Mouse (Mus musculus) layer of hippocampus, postnatal 36 days (tissue): ENCODE measurements around the gene Filip1. TPM values are rescaled to one million over a fixed set of nuclear protein-coding genes. Genes with fewer than 3 reads are reported as not detected.

Experiments
- DNase-seq, 2 experiments: peaks; one replicate each; pipeline ENCODE4 v3.0.0; 2022
- total RNA-seq, 2 experiments: library from RNA; stranded (reverse); gene quantifications; 2 replicates each; pipeline ENCODE4 v1.2.3; 2021

Filip1 gene
- total RNA-seq, 2 experiments from 2014 or later, result 8.5 to 10.3 TPM

DNA sequence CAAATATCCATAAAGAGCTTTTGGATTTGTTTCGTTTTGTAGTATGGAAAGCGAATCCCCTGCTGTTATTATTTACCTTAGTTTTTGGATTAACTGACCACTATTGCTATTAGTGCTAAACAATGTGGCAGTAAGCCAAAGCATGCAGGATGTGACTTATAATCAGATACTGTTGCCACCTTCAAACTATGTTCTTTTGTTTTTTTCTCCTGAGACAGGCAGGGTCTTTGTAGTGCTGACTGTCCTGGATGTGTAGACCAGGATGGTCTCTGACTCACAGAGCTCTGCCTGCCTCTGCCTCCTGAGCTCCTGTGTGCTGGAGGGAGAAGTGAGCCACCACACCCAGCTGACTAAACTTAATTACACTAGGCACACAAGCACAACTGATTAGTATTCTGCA lies 33.4 kb downstream of the Filip1 start:
- no peak for DNase-seq

DNA sequence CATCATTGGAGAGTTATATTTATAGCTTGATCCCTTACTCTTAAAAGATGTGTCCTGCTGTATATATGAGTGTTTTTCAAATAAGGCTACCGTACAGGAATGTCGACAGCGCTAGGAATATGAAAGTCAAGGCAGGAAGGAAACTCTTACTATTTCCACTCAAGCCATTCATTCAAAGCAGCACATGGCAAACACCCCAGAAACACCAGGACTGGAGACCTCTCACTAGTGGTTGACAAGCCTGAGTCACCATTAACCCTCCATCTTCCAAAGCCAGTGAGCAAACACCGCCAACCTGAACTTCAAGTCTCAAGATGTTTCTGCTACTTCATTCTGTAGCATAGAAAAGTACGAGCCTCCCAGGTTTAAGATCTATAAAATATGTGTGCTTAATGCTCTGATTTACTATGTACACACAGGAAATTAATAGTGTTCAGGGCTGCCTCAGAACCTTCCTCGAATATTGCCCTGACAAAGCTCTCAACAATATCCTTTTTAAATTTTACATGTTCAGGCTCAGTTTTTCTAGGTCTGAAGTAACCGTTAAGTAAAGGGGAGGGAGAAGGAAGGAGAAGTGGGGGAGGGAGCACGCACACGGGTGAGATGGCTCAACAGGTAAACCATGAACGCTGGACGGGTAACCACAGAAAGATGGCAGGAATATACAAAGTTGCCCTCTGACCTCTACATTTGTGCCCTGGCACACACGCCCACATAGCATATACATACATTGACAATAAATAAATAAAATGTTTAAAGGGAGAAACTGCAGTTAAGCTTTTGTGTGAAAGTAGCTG lies 34.2 kb downstream of the Filip1 start:
- DNase-seq, result no peak

DNA sequence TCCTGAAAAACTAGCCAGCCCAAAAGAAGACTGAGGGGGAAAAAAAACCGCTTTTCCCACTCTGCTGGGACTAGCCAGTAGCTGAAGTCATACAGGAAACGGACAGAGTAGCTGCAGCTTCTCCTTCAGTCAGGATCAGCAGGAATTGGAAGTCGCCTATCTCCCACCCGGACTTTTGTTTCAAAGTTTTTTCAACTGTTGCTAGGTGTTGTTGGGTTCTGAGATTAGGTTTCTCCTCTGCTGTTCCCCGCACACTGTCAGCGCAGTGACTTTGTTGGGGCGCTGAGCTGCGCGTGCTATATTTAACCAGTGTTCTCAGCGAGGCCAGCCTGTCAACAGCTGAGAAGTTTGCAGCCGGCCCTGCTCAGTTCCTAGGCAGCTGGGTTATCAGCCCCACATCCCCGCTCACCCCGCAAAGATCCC lies 35.1 kb downstream of the Filip1 start:
- DNase-seq, result peak; percentile 36 to 43

DNA sequence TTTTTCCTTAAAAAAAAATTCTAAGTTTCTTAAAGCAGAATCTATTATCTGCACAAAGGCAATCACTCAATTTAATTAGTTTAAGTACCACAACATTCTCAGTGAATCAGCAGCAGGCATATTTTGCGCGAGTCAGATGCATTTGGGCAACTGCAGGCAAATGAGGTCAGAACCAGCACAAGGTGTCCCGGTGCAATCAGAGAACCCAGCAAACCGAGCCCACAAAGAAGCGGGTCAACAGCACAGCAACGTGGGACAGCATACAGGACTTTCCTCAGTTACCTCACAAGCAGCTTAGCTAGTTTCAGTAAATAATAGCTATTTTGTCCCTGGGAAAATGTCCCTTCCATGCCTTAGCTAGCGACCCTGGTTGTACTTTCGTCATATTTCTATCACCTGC lies 35.9 kb downstream of the Filip1 start:
- no peak for DNase-seq

GRCm38 (mm10) chr9:79975121-79975520 lies 37.5 kb downstream of the Filip1 start:
- no peak for DNase-seq

DNA sequence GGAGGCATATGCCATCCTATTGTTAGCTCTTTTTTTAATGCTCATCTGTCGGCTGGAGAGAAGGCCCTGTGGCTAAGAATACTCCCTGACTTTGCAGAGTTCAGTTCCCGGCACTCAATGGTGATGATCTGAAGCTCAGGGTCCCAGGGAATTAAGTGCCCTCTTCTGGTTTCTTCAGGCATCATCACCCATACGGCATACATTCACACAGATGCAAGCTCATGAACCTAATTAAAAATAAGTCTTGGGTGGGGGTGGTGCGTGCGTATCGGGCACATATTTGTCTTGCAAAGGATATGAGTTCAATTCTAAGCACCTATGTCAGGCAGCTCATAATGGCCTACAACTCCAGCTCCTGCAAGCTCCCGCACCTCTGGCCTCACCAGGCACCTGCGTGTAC lies 39.1 kb downstream of the Filip1 start:
- DNase-seq, result no peak

GRCm38 (mm10) chr9:79972705-79973104 lies 39.9 kb downstream of the Filip1 start:
- DNase-seq, result no peak

- no peak for DNase-seq
Observed at GRCm38 (mm10) chr9:79971619-79972018, 41.0 kb downstream of the Filip1 start.

- DNase-seq, result no peak
Observed at GRCm38 (mm10) chr9:79970659-79971118, 42.0 kb downstream of the Filip1 start.

GRCm38 (mm10) chr9:79969544-79969943 lies 43.1 kb downstream of the Filip1 start:
- no peak for DNase-seq

DNA sequence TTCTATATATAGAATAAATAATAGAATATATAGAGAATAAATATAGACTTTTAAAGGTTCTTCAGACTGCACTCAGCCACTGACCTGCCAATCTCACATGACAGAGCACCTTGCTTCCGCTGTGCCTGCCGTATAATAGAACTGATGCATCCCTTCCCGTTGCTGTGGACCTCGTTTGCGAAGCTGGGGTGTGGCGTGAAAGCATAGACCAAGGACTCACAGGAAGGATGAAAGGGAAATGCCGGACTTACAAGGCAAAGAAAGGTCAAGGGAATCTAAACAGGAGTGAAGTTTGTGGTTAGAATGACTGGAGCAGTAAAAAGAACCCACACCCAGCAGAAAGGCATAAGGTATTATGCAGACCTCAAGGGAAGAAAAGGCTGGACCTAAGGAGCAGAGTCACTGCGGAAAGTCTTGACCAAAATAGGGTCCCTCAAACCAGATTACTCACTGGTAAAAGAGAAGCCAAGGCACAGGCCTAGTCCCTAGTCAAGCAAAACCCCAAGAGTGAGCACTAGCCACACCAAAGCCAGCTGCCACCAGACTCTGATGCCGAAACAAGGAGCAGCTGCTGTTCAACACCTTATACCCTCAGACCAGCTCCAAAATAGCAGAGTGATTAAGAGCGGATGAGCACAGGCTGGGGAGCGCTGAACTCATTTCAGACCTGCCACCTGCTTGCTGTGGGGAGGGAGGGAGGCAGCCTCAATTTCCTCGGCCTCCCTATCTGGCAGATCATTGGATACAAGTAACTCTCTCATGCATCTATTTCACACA lies 45.8 kb downstream of the Filip1 start:
- no peak for DNase-seq

DNA sequence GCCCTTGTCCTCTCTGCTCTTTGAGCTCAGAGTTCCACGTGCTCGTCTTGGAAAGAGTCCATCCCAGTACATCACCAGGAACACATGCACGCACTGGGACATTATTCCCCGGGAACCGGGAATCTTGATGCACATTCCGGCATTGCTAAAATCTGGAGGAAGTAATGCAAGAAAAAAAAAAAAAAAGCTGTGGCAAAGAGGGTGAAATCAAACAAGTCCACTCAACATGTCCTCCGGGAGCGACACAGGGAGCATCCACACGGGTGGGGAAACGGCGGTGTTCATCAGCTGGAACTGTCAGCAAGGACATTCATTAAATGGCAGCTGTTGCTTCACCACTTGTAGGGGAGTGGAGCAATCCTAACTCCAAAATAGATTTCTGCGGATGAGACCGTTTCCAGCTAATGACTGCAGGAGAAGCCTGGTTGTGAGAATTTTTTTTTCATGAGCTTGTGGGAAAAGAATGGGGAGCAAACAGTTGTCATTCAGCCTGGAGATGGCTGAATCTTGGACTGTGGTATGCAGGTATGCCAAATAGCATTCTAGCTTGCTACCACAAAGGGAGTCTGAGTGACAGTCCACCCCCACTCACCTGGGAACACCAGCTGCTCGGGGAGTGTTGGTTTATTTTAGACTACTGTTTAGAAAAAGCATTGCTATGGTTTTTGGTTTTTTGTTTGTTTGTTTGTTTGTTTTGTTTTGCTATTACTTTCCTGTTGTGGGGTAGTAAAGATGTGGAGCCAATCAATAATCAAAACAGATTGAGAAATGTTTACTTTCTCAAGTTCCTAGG lies 46.9 kb downstream of the Filip1 start:
- DNase-seq, result no peak

- no peak for DNase-seq
Observed at GRCm38 (mm10) chr9:79965003-79965402, 47.6 kb downstream of the Filip1 start.

DNA sequence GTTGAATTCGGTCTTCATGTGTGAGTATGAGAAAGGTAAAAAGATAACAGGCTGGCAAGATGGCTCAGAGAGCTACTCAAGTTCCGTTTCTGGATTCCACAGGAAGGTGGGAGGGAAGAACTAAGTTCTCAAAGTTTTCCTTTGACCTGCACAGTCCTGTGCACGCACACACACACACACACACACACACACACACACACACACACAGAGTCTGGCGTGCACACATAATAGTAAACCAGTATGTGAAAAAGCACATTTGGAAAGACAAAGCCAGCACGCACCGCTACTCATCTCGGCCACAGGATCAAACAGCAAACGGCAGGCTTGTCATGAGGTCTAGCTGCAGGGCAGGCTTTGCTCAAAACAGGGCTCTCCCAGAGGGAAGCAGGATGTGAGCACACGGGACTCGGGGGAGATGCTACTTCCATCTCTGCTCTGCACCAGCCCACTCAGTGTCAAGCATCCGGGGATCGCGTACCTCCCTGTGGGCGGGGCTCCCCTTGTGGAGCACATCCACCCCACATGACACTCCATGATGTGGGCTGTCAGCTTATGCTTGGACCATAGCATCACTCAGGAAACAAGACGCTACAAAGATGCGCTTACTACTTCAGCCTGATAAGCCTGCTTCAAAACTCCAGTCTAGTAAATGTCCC lies 50.9 kb downstream of the Filip1 start:
- DNase-seq, result peak; percentile 34 to 36

DNA sequence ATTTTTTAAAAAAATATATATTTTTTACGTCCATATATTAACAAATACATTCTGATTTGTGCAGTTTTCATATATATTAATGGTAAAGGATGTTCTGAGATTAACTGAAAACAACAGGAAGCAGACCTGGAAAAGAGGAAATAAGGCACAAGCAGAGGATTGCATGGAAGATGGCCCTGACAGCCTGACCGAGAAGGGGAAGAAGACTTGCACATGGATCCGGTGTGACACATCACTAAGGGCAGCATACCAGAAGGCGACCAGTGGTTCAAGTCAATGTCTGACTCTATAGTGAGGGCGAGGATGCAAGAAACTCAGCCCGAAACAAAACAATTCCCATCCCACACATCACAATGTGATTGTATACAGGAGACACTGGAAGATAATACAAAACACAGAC lies 52.2 kb downstream of the Filip1 start:
- no peak for DNase-seq

DNA sequence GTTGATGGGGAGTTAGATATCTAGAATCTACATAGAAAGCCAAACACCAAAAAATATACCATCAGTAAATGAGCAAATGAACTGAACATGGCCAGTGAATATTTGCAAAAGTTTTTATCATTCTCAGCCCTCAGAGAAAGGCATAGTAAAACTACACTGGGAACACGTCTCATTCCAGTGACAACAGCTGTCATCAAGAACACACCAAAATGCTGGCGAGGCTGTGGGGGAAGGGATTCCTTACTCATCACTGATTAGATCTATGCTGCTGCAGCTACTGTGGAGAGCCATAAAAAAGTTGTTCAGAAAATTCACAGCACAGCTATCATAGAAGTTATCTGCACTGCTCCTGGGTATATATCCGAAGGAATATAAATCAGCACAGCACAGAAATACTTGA lies 54.3 kb downstream of the Filip1 start:
- DNase-seq, result no peak

DNA sequence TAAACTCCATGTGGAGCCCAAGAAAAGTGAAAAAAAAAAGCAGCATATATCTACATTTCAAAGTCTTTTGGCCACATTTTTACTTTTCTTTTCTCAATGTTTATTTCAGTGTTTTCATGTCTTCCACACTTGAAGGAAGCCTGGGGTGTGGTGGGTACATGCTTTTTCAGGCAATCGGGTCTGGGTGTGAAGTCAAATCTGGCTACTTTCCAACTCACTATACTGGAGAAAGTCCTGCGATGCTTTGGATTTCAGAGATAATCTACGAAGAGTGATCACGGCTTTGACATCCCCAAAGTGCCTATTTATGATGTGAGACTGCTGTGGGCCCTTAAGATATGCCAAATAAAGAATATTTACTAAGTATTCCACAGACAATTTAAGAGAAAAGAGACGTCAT lies 57.7 kb downstream of the Filip1 start:
- DNase-seq, result no peak

GRCm38 (mm10) chr9:79951984-79952383 lies 60.7 kb downstream of the Filip1 start:
- DNase-seq, result no peak

DNA sequence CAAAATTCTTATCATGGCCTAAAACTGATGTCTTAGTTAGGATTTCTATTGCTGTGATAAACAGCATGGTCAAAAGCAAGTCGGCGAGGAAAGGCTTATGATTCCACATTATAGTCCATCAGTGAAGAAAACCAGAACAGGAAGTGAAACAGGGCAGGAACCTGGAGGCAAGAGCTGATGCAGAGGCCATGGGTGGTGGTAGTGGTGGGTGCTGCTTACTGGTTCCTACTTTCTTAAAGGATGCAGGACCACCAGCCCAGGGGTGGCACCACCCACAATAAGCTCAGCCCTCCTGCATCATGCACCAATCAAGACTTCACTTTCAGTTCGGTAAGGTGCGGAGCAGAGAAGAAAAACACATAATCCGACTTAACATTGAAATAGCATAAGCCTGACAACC lies 61.3 kb downstream of the Filip1 start:
- DNase-seq, result no peak

GRCm38 (mm10) chr9:79950666-79951065 lies 62.0 kb downstream of the Filip1 start:
- no peak for DNase-seq

GRCm38 (mm10) chr9:79950038-79950437 lies 62.6 kb downstream of the Filip1 start:
- DNase-seq, result no peak

- DNase-seq, result no peak
Observed at GRCm38 (mm10) chr9:79948376-79948775, 64.3 kb downstream of the Filip1 start.
